Comparison of ENCODE assay signal across 15 mouse cellular contexts in the genomic region with DNA sequence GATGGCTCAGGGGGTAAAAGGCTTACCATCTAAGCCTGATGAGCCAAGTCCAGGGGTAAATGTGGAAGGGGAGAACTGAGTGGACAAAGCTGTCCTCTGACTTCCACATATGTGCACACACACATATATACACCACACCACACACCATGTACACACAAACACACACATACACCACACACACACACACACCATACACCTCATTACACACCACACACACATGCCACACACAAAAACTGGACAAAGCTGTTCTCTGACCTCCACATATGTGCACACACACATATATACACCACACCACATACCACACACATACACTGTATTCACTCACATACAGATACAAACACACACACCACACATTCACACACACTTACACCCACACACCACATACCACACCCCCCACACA. TPM values are rescaled to one million over a fixed set of nuclear protein-coding genes. Genes with fewer than 3 reads are reported as not detected.
"Had no signal": no experiment of that assay in that cellular context is flagged by ENCODE, and none has a peak within 500 bp of the region (broad histone marks: within the 10 kb centered on the region; RNA-seq: fewer than 3 reads in every experiment).

No protein-coding gene starts in this region.

- H3K4me3 ChIP-seq: limb, embryonic 12.5 days; liver, embryonic 15.5 days; lung, embryonic 15.5 days; megakaryocyte, embryonic 14.5 days; neural tube, embryonic 15.5 days had no signal

- H3K36me3 ChIP-seq: limb, embryonic 12.5 days; lung, embryonic 15.5 days had no signal

- H3K4me2 ChIP-seq: limb, embryonic 12.5 days; liver, embryonic 15.5 days; lung, embryonic 15.5 days; midbrain, embryonic 11.5 days; neural tube, embryonic 15.5 days had no signal

- DNase-seq: layer of hippocampus, adult 9-11 months; liver; lung, postnatal 14 days; right cerebral cortex, adult 18-20 months; thymus, adult 2 months; thymus, postnatal 25 days had no signal

- H3K27me3 ChIP-seq: megakaryocyte, embryonic 14.5 days had no signal

- H3K9ac ChIP-seq: limb, embryonic 12.5 days; liver, embryonic 15.5 days; lung, embryonic 15.5 days; neural tube, embryonic 15.5 days had no signal

- ATAC-seq: midbrain, embryonic 16.5 days had no signal

- H3K27ac ChIP-seq: kidney, postnatal 0 days; limb, embryonic 12.5 days; liver, embryonic 15.5 days; lung, embryonic 15.5 days; macrophage; neural tube, embryonic 15.5 days had no signal

- H3K9me3 ChIP-seq: liver, embryonic 15.5 days had no signal

RNA-seq across cellular contexts. Expression of a gene that starts 30.7 kb away (rescaled TPM):
- polyA plus RNA-seq: macrophage had no signal
